10 mouse cellular contexts compared by ENCODE assay signal in genomic region chr9:84281610-84282009, GRCm38 (mm10).
DNase-seq lines count a peak whose midpoint lies in the region; ATAC-seq and TF ChIP-seq lines count a peak whose summit lies in the region.
"Had no signal": no experiment of that assay in that cellular context is flagged by ENCODE, and none has a peak within 500 bp of the region (broad histone marks: within the 10 kb centered on the region; RNA-seq: fewer than 3 reads in every experiment).

No protein-coding gene starts in this region.

- H3K9ac ChIP-seq in hindbrain, embryonic 11.5 days (ENCODE audit: low read depth, low read length): no peak overlapping the region
- H3K9ac ChIP-seq in forebrain, postnatal 0 days: no peak overlapping the region
- H3K9ac ChIP-seq: liver, embryonic 15.5 days had no signal

- ATAC-seq in hindbrain, embryonic 11.5 days (ENCODE audit: low FRiP score): no peak
- ATAC-seq in forebrain, postnatal 0 days: peak; percentile 63
- peak; percentile 100 for ATAC-seq in megakaryocyte progenitor cell, adult 5-6 weeks (replicated peaks; ENCODE audit: poor library complexity)

- DNase-seq in hindbrain, embryonic 10.5 days (ENCODE audit: low spot score): no peak
- DNase-seq in hindbrain, embryonic 11.5 days (ENCODE audit: low spot score): no peak
- peak; percentile 78 for DNase-seq in ZHBTc4 (ENCODE audit: low read depth, low spot score)
- no peak for DNase-seq in forebrain, postnatal 0 days
- DNase-seq in urinary bladder, postnatal 36 days (ENCODE audit: low spot score in 2 of 2): no peak
- DNase-seq in layer of hippocampus, adult 9-10 months (ENCODE audit: low spot score): no peak
- DNase-seq in adrenal gland, adult 2 months: no peak
- DNase-seq: cerebellum, postnatal 14 days had no signal

- 77% methylated on average over 3 of the region's 3 CpGs for WGBS in hindbrain, embryonic 10.5 days
- WGBS in hindbrain, embryonic 11.5 days: 70% methylated on average over 3 of the region's 3 CpGs
- 15% methylated on average over 3 of the region's 3 CpGs for WGBS in forebrain, postnatal 0 days

- H3K4me3 ChIP-seq in hindbrain, embryonic 10.5 days: no peak overlapping the region
- H3K4me3 ChIP-seq in hindbrain, embryonic 11.5 days (ENCODE audit: low read depth, low read length): no peak overlapping the region
- no peak overlapping the region for H3K4me3 ChIP-seq in forebrain, postnatal 0 days (ENCODE audit: low read depth, low read length)
- H3K4me3 ChIP-seq: liver, embryonic 15.5 days had no signal

- H3K36me3 ChIP-seq in hindbrain, embryonic 10.5 days: no peaks in the 10 kb centered on the region
- H3K36me3 ChIP-seq in hindbrain, embryonic 11.5 days (ENCODE audit: control insufficient read depth, insufficient read depth, low read length): no peaks in the 10 kb centered on the region
- no peaks in the 10 kb centered on the region for H3K36me3 ChIP-seq in forebrain, postnatal 0 days (ENCODE audit: insufficient read depth)
- H3K36me3 ChIP-seq: liver, embryonic 15.5 days had no signal

- no peaks in the 10 kb centered on the region for H3K27me3 ChIP-seq in hindbrain, embryonic 10.5 days (ENCODE audit: insufficient read depth, poor library complexity, severe bottlenecking)
- no peaks in the 10 kb centered on the region for H3K27me3 ChIP-seq in hindbrain, embryonic 11.5 days (ENCODE audit: control insufficient read depth, insufficient read depth, low read length)
- H3K27me3 ChIP-seq in forebrain, postnatal 0 days (ENCODE audit: insufficient read depth, low read length): no peaks in the 10 kb centered on the region
- H3K27me3 ChIP-seq: liver, embryonic 15.5 days had no signal

- peaks cover 12% of the 10 kb centered on the region for H3K4me1 ChIP-seq in hindbrain, embryonic 10.5 days (replicated peaks)
- no peaks in the 10 kb centered on the region; the same call in 1 of the 2 replicates for H3K4me1 ChIP-seq in hindbrain, embryonic 11.5 days (replicated peaks; ENCODE audit: control insufficient read depth, insufficient read depth, low read length)
- H3K4me1 ChIP-seq in forebrain, postnatal 0 days (ENCODE audit: insufficient read depth): peaks cover 3% of the 10 kb centered on the region; the same call in 1 of the 2 replicates
- H3K4me1 ChIP-seq: liver, embryonic 15.5 days had no signal

- H3K9me3 ChIP-seq in hindbrain, embryonic 10.5 days: peaks cover 6% of the 10 kb centered on the region; the same call in 1 of the 2 replicates
- no peaks in the 10 kb centered on the region for H3K9me3 ChIP-seq in hindbrain, embryonic 11.5 days (ENCODE audit: control insufficient read depth, low read length)
- no peaks in the 10 kb centered on the region for H3K9me3 ChIP-seq in forebrain, postnatal 0 days (ENCODE audit: low read length)
- H3K9me3 ChIP-seq: liver, embryonic 15.5 days had no signal

- TF ChIP-seq CTCF in forebrain, postnatal 0 days (IDR thresholded peaks at IDR 0.05; ENCODE audit: low read depth): no peak

- H3K4me2 ChIP-seq in hindbrain, embryonic 11.5 days (replicated peaks; ENCODE audit: low read depth, low read length): no peak overlapping the region
- no peak overlapping the region for H3K4me2 ChIP-seq in forebrain, postnatal 0 days (ENCODE audit: low read depth)
- H3K4me2 ChIP-seq: liver, embryonic 15.5 days had no signal

- H3K27ac ChIP-seq in hindbrain, embryonic 10.5 days: 0 out of 2 replicates have a peak overlapping the region, but pooled peaks have one; percentile 24
- no peak overlapping the region for H3K27ac ChIP-seq in hindbrain, embryonic 11.5 days (ENCODE audit: low read depth, low read length)
- H3K27ac ChIP-seq in forebrain, postnatal 0 days (ENCODE audit: low read depth, low read length): no peak overlapping the region
- H3K27ac ChIP-seq: liver, embryonic 15.5 days had no signal
